Mouse (Mus musculus): ENCODE data around the gene Gm21190.
A peak's percentile ranks its signal among the peaks of the same experiment; 100 is the strongest.
"Not testable (repeated sequence)": the region's sequence is repeated elsewhere in the genome, so short reads cannot be mapped to it uniquely, and the experiment has no call there.

Gene Gm21190

GRCm38 (mm10) chr5:15529122-15529521, at the start of gene Gm21190:
TSS of gene Gm21190 (minus strand) at chr5:15529222.
- DNase-seq (ENCODE audit: low read depth), result not testable (repeated sequence)

DNA sequence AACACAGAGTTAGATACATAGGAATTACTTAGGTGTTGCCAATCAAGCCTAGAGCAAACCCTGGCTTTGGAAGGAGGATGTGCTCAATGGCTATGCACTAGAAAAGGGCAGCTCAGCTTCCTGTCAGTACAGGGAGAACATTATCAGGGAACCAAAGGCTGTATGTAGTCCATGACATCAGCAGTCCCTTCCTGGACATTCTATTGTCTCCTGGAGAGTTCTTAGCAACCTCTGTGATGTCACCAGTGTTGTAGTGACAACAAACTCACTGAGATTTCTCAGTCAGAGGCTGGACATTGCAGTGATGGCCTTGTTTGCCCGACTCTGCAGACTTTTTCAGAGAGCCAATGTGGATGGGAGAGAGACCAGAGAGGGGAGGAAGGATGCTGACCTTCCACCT, 48.0 kb upstream of the Gm21190 start, which contains the start of gene Gm21083:
Gm21083 (plus strand) TSS at position 301 of the 400 bp plus-strand sequence.
- DNase-seq (ENCODE audit: low read depth), result not testable (repeated sequence)

GRCm38 (mm10) chr5:15573735-15574134, 44.7 kb upstream of the Gm21190 start:
- not testable (repeated sequence) for DNase-seq (ENCODE audit: low read depth)

GRCm38 (mm10) chr5:15561425-15562264, 32.6 kb upstream of the Gm21190 start:
- not testable (repeated sequence) for DNase-seq (ENCODE audit: low read depth)

DNA sequence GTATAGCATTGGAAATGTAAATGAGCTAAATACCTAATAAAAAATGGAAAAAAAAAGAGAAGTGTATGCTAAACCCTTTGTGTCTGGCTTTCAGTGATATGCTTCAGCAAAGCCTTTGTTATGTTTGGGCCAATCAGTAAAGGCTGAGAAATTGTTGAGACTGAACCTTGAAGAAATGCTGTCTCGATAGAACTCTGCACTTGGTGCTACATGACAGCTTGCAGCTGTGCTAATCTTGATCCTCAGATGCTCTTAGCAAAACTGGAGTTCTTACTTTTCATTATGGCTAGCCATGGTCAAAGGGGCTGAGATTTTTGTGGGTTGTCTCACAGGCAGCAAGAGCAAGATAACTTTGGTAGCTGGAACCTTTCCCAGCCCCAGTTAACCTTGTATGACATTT, 29.6 kb upstream of the Gm21190 start:
- not testable (repeated sequence) for DNase-seq (ENCODE audit: low read depth)

DNA sequence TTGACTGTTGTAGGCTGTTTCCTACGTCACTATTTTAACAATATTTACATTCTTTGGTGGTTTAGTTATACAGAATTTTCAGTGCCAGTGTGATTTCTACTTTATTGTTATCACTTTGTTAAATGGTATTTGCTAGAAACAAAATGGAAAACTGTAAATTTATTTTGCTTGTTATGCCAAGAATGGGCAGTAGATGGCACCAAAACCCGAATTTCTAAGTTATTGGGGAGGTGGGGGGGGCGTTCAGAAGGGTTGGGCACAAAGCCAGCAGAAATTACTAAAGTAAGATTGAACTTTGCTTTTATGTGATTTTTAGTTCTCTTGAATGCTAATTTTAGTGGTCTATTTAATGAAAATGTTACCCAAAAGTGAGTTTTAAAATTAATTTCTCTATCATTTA, 20.6 kb upstream of the Gm21190 start:
- peak; percentile 27 for DNase-seq (ENCODE audit: low read depth)

GRCm38 (mm10) chr5:15549134-15549533, 20.1 kb upstream of the Gm21190 start:
- not testable (repeated sequence) for DNase-seq (ENCODE audit: low read depth)

GRCm38 (mm10) chr5:15548642-15549041, 19.6 kb upstream of the Gm21190 start:
- DNase-seq (ENCODE audit: low read depth), result not testable (repeated sequence)

DNA sequence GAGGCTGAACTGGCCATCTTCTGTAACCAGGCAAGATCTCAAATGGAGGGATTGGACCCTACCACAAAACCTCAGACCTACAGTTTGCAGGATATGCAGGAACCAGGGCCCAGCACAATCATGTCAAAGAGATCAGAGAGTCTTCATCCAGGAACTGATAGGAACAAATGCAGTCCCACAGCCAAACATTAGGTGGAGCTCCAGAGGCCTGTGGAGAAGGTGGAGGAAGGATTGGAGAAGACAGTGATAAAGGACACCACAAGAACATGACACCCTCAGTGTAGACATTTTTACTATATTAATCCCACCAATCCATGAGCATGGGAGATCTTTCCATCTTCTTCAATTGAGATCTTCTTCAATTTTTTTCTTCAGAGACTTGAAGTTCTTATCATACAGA, 6.6 kb downstream of the Gm21190 start:
- not testable (repeated sequence) for DNase-seq (ENCODE audit: low read depth)

- DNase-seq (ENCODE audit: low read depth), result not testable (repeated sequence)
Measured at GRCm38 (mm10) chr5:15522028-15522427, 7.0 kb downstream of the Gm21190 start.

- DNase-seq (ENCODE audit: low read depth), result peak; percentile 33
Measured at GRCm38 (mm10) chr5:15520418-15520817, 8.6 kb downstream of the Gm21190 start.

GRCm38 (mm10) chr5:15517150-15517549, 11.9 kb downstream of the Gm21190 start:
- not testable (repeated sequence) for DNase-seq (ENCODE audit: low read depth)

- not testable (repeated sequence) for DNase-seq (ENCODE audit: low read depth)
Measured at GRCm38 (mm10) chr5:15512236-15512635, 16.8 kb downstream of the Gm21190 start.

GRCm38 (mm10) chr5:15509911-15510310, 19.1 kb downstream of the Gm21190 start:
- DNase-seq (ENCODE audit: low read depth), result not testable (repeated sequence)

GRCm38 (mm10) chr5:15508460-15509451, 20.3 kb downstream of the Gm21190 start:
- DNase-seq (ENCODE audit: low read depth), result peak; percentile 54

GRCm38 (mm10) chr5:15507757-15508459, 21.1 kb downstream of the Gm21190 start:
- DNase-seq (ENCODE audit: low read depth), result peak; percentile 22

- DNase-seq (ENCODE audit: low read depth), result no peak
Measured at GRCm38 (mm10) chr5:15507309-15507619, 21.8 kb downstream of the Gm21190 start.

DNA sequence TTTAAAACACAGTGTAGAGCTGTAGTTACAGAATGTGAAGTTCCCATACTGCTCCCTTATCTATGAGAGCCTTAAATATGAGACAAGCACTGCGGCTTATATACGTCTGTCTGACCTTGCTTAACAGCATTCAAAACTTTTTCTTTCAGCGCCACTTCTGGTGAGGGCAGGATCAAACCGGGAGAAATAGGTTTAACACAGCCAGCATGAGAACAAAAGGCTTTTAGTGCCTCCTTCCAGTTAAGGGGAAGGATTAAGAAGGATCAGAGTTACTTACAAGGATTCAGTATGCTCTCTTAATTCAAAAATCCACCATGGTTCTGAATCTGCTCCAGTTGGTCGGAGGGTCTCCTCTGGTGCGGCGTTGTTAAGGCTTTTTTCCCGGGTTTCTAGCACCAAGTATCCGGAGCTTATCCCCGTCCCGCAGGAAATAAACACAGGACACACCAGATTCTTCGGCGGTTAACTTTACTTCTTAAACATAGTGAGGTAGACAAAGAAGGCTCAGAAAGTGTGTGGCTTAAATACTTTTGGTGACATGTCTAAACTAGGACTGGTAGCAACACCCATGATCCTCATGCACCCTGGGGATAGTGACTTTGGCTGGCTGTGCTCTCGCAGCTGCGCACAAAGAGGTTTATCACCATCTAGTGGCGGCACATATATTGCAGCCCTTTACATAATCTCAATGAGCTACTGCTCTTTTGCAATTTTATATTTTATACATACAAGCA, 22.3 kb downstream of the Gm21190 start:
- peak; percentile 57 for DNase-seq (ENCODE audit: low read depth)

- DNase-seq (ENCODE audit: low read depth), result peak; percentile 23
Measured at GRCm38 (mm10) chr5:15498774-15499400, 30.1 kb downstream of the Gm21190 start.

DNA sequence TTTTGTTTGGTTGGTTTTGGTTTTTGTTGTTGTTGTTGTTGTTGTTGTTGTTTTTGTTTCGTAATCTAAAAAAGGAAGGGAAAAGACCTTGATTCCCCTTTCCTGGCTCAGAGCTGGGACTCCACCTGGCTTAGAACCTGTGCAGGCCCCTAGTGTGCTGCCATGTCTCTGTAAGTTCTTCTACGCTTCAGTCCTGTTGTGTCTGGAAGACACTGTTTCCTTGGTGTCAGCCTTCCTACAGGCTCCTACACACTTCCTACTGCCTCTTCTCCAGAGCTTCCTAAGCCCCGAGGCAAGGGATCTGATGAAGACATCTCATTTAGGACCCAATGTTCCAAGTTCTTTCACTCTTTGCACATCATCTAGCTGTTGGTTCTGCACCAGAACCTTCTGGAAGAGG, 30.7 kb downstream of the Gm21190 start:
- not testable (repeated sequence) for DNase-seq (ENCODE audit: low read depth)

GRCm38 (mm10) chr5:15490934-15491333, 38.1 kb downstream of the Gm21190 start:
- DNase-seq (ENCODE audit: low read depth), result not testable (repeated sequence)
